Mouse (Mus musculus) T-helper 2 cell (primary cell): Measurements from ENCODE around the gene Cog1.

ENCODE experiments used
- in situ Hi-C: fragments of 300-600 bp; cut with MboI, MseI; formaldehyde crosslinking; loops from one replicate; pipeline ENCODE4 v1.15.1; 2025; ENCODE audit warnings: high pct_unique_total_duplicates

Cog1 gene

DNA sequence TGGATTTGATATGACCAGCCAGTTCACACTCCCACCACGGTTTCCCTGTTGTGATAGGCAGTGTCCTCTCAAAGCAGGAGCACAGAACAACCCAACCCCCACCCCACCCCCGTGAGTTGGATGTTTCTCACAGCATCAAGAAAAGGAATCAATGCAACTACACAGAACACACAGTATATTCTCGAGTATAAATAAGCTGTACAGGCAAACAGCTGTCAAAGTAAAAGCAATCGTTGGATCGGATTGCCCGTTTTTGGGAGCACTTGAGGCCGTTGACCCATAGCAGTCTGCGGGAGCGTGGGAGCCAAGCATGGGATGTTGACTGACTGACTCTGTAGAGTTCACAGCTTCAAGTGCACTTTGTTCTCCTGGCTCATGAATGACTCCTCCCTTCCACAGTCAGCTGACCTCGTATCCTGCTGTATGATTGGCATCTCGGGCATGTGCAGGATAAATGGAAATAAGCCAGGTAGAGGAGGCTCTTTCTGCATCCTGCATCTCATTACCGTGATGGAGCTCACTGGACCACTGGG, 49.1 kb downstream of the Cog1 start:
- in situ Hi-C loops, result no loop called here

DNA sequence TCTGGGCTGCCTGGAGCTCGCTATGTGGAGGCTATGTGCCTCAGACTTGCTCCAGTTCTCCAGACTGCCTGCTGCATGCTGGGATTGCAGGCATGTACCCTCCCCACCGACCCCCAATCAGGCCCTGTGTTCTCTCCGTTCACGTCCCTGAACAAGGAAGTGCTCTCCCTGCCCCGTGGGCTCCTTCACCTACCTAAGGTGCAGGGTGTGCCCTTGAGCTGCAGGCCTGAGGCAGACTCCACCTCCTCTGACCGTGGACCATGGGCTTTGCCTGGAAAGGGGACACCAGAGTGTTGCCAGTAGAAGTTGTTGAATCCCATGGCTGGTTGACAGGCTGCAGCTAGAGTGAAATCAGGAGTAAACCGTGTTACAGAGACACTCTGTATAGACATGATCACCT, 50.7 kb downstream of the Cog1 start:
- in situ Hi-C loops, result loop anchor here (5.0 to 25.0 kb wide), 2 partner anchors 113 to 663 kb away; no protein-coding TSS in a partner anchor

GRCm38 (mm10) chr11:113703758-113704157, 54.8 kb downstream of the Cog1 start:
- in situ Hi-C loops, result loop anchor here (5.0 to 25.0 kb wide), 2 partner anchors 109 to 659 kb away; no protein-coding TSS in a partner anchor

DNA sequence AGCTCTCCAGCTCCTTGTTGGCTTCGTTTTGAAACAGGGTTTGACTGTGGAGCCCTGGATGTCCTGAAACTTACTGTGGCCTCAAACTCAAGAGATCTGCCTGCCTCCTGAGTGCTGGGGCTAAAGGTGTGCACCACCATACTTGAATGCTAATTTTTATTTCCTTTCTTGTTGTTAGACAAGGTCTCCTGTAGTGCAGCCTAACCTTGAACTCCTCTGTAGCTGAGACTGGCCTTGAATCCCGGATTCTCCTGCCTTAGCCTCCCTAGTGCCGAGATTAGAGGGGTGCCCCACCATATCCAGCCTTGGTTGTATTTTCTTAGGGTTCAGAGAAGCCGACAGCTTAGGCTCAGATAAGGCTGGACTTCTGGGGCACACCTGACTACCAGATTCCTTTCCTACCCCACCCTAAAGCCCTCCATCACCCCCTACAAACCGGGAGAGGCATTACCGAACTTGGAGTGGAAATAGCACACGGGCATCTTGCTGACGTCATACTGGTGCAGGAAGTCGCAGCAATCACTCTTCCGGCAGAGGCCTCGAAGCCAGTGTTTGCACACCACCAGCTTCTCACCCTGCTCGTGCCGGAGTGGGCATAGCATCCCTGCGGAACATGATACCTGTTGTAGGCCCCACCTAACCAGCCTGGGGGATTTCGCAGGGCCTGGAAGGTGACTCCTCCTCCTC, 57.1 kb downstream of the Cog1 start:
- in situ Hi-C loops, result loop anchor here (25.0 kb wide), 1 partner anchor 656 kb away; no protein-coding TSS in a partner anchor

DNA sequence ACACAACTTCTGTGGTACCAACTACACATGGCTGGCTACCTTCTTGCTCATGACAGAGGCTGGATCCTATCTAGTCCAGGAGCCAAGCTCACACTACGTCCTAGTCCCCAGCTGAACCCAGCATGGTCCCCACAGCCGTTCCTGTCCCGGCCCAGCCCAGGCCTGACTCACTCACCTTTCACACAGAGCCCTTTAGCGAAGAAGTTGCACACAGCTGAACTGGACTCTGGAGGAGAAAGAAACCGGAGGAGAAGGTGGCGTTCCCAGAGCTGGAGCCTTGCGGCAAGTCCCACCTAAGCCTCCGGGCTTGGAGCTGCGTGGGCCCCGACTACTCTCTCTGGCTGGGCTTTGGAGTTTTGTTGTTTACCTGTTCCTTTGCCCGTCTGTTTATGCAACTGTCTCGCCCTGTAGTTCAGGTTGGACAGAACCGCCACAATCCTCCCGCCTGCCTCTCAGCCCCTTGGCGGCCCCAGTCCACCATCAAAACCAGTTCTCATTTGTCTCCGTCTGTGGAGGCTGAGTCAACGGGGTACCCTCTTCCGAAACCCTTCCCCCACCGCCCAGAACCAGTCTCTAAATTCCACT, 59.8 kb downstream of the Cog1 start:
- in situ Hi-C loops, result loop anchor here (25.0 kb wide), 1 partner anchor 654 kb away; no protein-coding TSS in a partner anchor

GRCm38 (mm10) chr11:113709272-113709671, 60.3 kb downstream of the Cog1 start:
- in situ Hi-C loops, result loop anchor here (25.0 kb wide), 1 partner anchor 653 kb away; no protein-coding TSS in a partner anchor

DNA sequence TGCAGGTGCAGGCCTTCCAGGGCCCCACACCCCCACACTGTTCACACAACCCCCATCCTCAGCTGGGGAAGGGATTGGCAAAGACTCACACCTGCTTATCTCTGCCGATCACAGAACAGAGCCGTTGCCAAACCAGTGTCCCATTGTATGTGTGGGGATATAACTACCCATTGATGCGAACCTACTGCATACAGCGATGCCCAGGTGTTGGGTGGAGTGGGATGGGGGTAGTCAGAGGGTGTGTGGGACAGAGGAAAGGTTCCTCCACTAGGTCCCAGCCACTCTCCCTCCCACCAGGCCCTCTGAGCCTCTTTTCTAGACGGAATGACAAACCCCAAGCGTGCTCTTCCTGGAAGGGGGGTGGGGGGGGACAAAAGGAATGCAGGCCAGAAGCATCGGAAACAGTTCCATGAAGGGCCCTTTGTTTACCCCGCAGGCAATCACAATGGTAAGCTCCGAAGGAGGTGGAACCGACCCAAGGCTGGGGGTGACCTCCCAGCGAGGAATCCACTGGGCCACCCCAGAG, 60.8 kb downstream of the Cog1 start, which contains the start of gene Cpsf4l:
TSS of gene Cpsf4l (minus strand) at position 287 of the 526 bp plus-strand sequence.
- in situ Hi-C loops, result loop anchor here (25.0 kb wide), 1 partner anchor 653 kb away; no protein-coding TSS in a partner anchor

GRCm38 (mm10) chr11:113710257-113710777, 61.3 kb downstream of the Cog1 start:
- in situ Hi-C loops, result loop anchor here (25.0 kb wide), 1 partner anchor 652 kb away; no protein-coding TSS in a partner anchor

DNA sequence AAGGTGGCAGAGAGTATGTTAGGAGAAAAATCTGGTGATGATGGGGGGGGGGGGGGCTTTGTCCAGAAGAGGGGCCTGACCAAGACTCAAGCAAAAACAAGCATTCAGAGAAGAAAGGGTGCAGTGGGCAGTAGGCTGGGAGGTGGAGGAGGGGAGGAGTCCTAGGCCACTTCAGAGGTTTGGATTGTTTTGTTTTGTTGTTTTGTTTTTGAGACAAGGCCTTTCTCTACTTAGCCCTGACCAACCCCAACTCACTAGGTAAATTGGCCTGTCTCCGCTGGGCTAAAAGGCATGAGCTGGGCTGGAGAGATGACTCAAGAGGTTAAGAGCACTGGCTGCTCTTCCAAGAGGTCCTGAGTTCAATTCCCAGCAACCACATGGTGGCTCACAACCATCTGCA, 62.1 kb downstream of the Cog1 start:
- in situ Hi-C loops, result loop anchor here (25.0 kb wide), 1 partner anchor 651 kb away; no protein-coding TSS in a partner anchor

GRCm38 (mm10) chr11:113715078-113715674, 66.2 kb downstream of the Cog1 start:
- in situ Hi-C loops, result loop anchor here (25.0 kb wide), 1 partner anchor 647 kb away; no protein-coding TSS in a partner anchor

- in situ Hi-C loops, result loop anchor here (25.0 kb wide), 1 partner anchor 646 kb away; no protein-coding TSS in a partner anchor
Measured at GRCm38 (mm10) chr11:113716132-113716531, 67.2 kb downstream of the Cog1 start.
